Mouse (Mus musculus) liver, embryonic 16.5 days (tissue): ENCODE measurements around the gene Cep85l. TPM values are rescaled to one million over a fixed set of nuclear protein-coding genes. Genes with fewer than 3 reads are reported as not detected.

Experiments
- ATAC-seq: fragments of 200-750 bp; cut with Nextera tagmentation; 2 replicates; pipeline ENCODE4 v1.8.0; 2017; ENCODE audit warnings: low read depth, mild to moderate bottlenecking, moderate number of reproducible peaks, moderate library complexity
- H3K27ac ChIP-seq: fragments of 300-500 bp; sonication (generic); 2 replicates; pipeline ENCODE4 v1.5.1; 2014; ENCODE audit warnings: mild to moderate bottlenecking, low read length
- H3K27me3 ChIP-seq: fragments of 300-500 bp; sonication (generic); 2 replicates; pipeline ENCODE4 v1.6.1; 2014; ENCODE audit warnings: low read depth, low read length, mixed read lengths; ENCODE audit not compliant: control insufficient read depth, insufficient read depth
- H3K36me3 ChIP-seq: fragments of 300-500 bp; sonication (generic); 2 replicates; pipeline ENCODE4 v1.6.1; 2014; ENCODE audit warnings: mild to moderate bottlenecking; ENCODE audit not compliant: control insufficient read depth, insufficient read depth
- H3K4me1 ChIP-seq: fragments of 300-500 bp; sonication (generic); 2 replicates; pipeline ENCODE4 v1.6.1; 2014; ENCODE audit warnings: low read depth, low read length, mixed read lengths; ENCODE audit not compliant: control insufficient read depth
- H3K4me2 ChIP-seq: fragments of 300-500 bp; sonication (generic); 2 replicates; pipeline ENCODE4 v1.6.1; 2014; ENCODE audit warnings: low read depth, low read length, mixed read lengths
- H3K4me3 ChIP-seq: fragments of 300-500 bp; sonication (generic); 2 replicates; pipeline ENCODE4 v1.5.1; 2014; ENCODE audit warnings: low read depth, mild to moderate bottlenecking, low read length
- H3K9ac ChIP-seq: fragments of 300-500 bp; sonication (generic); 2 replicates; pipeline ENCODE4 v1.6.1; 2014; ENCODE audit warnings: low read depth, low read length
- H3K9me3 ChIP-seq: fragments of 300-500 bp; sonication (generic); replicated peaks from 2 replicates; pipeline ENCODE4 v1.6.1; 2016; ENCODE audit warnings: low read length; ENCODE audit not compliant: control insufficient read depth
- WGBS: fragments of 180-500 bp; shearing (Covaris S2); extraction: QIAGEN DNeasy Blood & Tissue Kit; methylation state at CpG from one replicate; pipeline ENCODE4 v1.1.7; 2014; ENCODE audit not compliant: insufficient replicate concordance; 5-methylcytosine and 5-hydroxymethylcytosine counted together
- polyA plus RNA-seq: library from polyadenylated mRNA; unstranded; fragments of >200 nt; fragmentation: Nextera tagmentation; extraction: Ambion mirVana; gene quantifications from 2 replicates; pipeline ENCODE4 v1.2.1, GENCODE M21; 2015

Cep85l gene
- polyA plus RNA-seq, 1 experiment from 2014 or later: 1.9 TPM

DNA sequence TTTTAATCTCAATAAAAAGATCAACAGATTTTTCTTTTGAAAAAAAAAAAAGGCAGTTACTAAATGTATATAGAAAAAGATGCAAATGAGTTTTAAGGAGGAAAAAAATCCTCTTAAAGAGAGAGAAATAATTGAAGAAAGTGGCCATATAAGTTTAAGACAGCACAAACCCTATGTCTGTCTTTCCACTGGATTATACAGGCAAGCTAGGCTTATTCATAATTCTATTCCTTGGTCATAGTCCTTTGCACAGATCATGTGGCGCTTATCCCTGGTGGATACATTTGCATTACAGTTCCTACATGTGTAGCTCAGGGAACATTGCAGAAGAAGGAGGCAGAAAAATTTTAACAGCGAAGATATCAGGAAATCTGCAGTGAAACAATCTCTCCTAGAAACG is 73.1 kb downstream of the Cep85l start:
- no peak overlapping the region for H3K4me3 ChIP-seq
- no peaks in the 10 kb centered on the region for H3K27me3 ChIP-seq
- H3K9ac ChIP-seq: no peak overlapping the region
- H3K4me2 ChIP-seq: no peak overlapping the region
- H3K36me3 ChIP-seq: no peaks in the 10 kb centered on the region
- no peak for ATAC-seq
- no peaks in the 10 kb centered on the region for H3K9me3 ChIP-seq
- 77% methylated on average over 3 of the region's 3 CpGs for WGBS
- H3K27ac ChIP-seq: no peak overlapping the region
- no peaks in the 10 kb centered on the region for H3K4me1 ChIP-seq

DNA sequence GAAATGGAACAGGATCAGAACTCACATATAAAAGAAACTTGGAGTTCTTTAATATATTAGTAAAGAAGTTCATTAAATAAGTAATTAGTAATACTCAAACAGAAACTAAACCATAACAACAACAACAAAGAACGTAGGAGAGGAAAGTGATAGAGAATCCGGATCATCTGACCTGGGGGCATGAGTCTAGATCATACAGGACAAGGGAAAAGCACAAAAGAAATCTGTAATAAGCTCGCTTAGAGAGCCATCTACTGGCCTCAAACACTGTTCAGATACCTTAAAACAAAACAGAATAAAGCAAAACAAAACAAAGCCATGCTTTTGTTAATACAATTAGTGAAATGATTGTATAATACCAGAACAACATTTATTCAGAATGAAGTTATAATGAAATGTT is 73.9 kb downstream of the Cep85l start:
- Histone ChIP-seq H3K4me1 (no peaks in the 10 kb centered on the region), H3K9ac (no peak overlapping the region), H3K27me3 (no peaks in the 10 kb centered on the region), H3K4me3 (no peak overlapping the region), H3K36me3 (no peaks in the 10 kb centered on the region), H3K27ac (no peak overlapping the region), H3K4me2 (no peak overlapping the region), H3K9me3 (no peaks in the 10 kb centered on the region)
- WGBS: 54% methylated on average over 3 of the region's 3 CpGs
- no peak for ATAC-seq

DNA sequence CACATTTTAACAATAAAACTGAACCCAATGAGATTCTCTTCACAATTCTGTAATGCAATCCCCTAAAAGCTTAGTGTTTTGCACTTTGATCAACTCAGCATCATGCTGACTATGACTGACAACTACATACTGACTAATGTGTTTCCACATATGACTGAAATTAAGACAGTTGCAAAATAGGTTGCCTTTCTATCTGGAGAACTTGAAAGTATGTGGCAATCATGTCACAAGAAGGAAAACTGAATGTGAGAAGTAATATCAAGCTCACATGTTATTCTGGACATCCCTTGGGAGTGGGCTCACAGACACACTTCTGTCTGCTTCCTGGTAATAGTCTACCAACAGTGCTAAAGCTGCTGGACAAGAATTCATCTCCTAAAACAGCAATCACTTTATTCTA is 94.6 kb downstream of the Cep85l start:
- H3K27ac ChIP-seq: no peak overlapping the region
- H3K9me3 ChIP-seq: no peaks in the 10 kb centered on the region
- no peaks in the 10 kb centered on the region for H3K4me1 ChIP-seq
- H3K27me3 ChIP-seq: no peaks in the 10 kb centered on the region
- ATAC-seq: no peak
- no peak overlapping the region for H3K4me2 ChIP-seq
- no peak overlapping the region for H3K9ac ChIP-seq
- H3K36me3 ChIP-seq: no peaks in the 10 kb centered on the region
- no peak overlapping the region for H3K4me3 ChIP-seq

DNA sequence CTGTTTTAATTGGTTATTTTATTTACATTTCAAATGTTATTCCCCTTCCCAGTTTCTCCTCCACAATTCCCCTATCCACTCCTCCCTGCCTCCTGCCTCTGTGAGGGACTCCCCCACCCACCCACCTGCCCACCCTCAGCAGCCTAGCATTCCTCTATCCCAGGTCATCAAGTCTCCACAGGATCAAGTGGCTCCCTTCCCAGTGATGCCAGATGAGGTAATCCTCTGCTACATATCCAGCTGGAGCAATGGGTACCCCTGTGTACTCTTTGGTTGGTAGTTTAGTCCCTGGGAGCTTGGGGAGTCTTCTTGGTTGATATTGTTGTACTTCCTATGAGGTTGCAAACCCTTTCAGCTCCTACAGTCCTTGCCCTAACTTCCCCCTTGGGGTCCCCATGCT is 107.5 kb downstream of the Cep85l start:
- no peak for ATAC-seq

DNA sequence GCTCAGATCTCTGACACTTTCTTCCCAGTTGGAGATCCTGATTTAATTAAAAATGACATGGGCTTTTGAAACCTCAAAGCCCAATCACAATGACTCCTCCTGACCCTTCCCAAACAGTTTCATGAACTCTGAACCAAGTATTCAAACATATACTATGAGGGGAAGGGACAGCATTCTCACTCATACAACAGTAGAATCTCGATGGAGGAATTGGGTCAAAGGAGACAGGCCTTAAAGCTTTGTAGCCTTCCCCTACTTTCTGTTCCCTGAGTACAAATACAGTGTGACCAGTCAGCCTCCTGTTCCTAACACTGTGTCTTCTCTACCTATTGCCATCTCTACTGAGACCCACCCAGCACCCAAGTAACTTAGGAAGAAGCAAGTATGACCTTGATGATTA is 117.7 kb downstream of the Cep85l start:
- H3K9ac ChIP-seq: no peak overlapping the region
- no peaks in the 10 kb centered on the region for H3K36me3 ChIP-seq
- no peak overlapping the region for H3K27ac ChIP-seq
- no peaks in the 10 kb centered on the region for H3K9me3 ChIP-seq
- H3K4me3 ChIP-seq: no peak overlapping the region
- no peaks in the 10 kb centered on the region for H3K4me1 ChIP-seq
- no peak overlapping the region for H3K4me2 ChIP-seq
- WGBS: 48% methylated on average over 1 of the region's 1 CpGs
- ATAC-seq: no peak
- no peaks in the 10 kb centered on the region for H3K27me3 ChIP-seq

More for the DNA sequence above, 107.5 kb downstream of the Cep85l start:
- H3K36me3 ChIP-seq: no peaks in the 10 kb centered on the region
- no peaks in the 10 kb centered on the region for H3K9me3 ChIP-seq
- H3K27ac ChIP-seq: no peak overlapping the region
- H3K4me1 ChIP-seq: no peaks in the 10 kb centered on the region
- no peak overlapping the region for H3K4me3 ChIP-seq
- no peak overlapping the region for H3K9ac ChIP-seq
- no peak overlapping the region for H3K4me2 ChIP-seq
- no peaks in the 10 kb centered on the region for H3K27me3 ChIP-seq

DNA sequence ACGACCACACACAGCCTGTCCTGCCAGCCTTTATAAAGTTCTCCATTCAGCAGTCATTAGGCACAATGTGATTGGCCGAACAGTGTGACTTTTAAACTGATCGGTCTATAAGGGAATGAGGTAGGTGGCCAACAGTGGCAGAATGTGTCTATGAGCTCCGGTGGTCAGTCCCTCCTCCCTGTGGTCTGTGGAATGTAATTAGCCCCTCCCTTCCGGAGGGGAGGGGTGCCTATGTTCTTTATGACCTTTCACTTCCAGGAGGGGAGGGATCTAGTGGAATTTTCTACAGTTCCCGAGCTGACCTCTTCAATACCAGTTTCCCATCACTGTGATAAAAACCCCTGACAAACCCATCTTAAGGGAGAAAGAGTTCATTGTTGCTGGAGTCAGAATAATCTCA is 144.4 kb downstream of the Cep85l start:
- H3K36me3 ChIP-seq: no peaks in the 10 kb centered on the region
- no peak for ATAC-seq
- H3K9me3 ChIP-seq: no peaks in the 10 kb centered on the region
- H3K27ac ChIP-seq: no peak overlapping the region
- 60% methylated on average over 6 of the region's 6 CpGs for WGBS
- no peak overlapping the region for H3K4me3 ChIP-seq
- H3K4me1 ChIP-seq: no peaks in the 10 kb centered on the region
- no peak overlapping the region for H3K4me2 ChIP-seq
- no peaks in the 10 kb centered on the region for H3K27me3 ChIP-seq
- no peak overlapping the region for H3K9ac ChIP-seq

DNA sequence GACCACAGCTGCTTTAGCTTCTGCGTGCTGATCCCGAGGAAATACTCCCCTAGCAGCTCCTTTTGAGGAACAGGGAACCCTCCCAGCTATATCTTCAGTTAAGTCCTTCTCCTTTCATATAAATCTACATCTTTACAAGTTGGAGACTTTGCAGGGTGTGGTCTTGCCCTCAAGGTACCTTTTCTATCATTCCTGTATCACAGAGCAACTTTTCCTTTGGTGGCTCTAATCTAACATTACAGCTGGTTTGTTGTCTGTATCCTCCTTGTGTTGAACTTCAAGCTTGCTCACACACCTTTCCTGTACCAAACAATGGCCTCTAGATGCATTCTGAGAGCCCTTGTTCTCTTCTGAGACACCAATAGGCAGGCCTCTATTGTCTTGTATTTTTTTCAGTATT is 145.1 kb downstream of the Cep85l start:
- H3K4me2 ChIP-seq: no peak overlapping the region
- no peaks in the 10 kb centered on the region for H3K4me1 ChIP-seq
- H3K4me3 ChIP-seq: no peak overlapping the region
- 68% methylated on average over 2 of the region's 2 CpGs for WGBS
- ATAC-seq: 0 out of 2 replicates have a peak, but pooled peaks have one; percentile 19
- no peak overlapping the region for H3K9ac ChIP-seq
- no peak overlapping the region for H3K27ac ChIP-seq
- H3K27me3 ChIP-seq: no peaks in the 10 kb centered on the region
- no peaks in the 10 kb centered on the region for H3K9me3 ChIP-seq
- no peaks in the 10 kb centered on the region for H3K36me3 ChIP-seq

DNA sequence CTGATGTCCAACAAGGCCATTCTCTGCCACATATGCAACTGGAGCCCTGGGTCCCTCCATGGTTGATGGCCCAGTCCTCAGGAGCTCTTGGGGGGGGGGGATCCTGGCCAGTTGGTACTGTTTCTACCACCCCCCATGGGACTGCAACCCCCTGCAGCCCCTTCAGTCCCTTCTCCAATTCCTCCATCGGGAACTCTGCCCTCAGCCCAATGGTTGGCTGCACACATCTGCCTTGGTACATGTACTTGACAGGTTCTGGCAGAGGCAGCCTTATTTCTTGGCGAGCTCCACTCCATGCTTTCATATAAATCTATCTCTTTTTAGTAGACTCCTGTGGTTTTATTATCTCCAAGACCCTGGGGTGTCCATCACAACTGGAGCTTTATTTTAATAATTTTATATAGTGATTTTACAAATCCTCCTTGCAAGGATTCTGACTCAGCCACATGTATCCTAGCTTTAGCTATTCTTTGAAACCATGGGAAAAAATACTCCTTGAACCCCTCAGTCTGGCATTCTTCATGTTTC is 145.6 kb downstream of the Cep85l start:
- Histone ChIP-seq H3K9me3 (no peaks in the 10 kb centered on the region), H3K9ac (no peak overlapping the region), H3K36me3 (no peaks in the 10 kb centered on the region), H3K4me2 (no peak overlapping the region), H3K4me1 (no peaks in the 10 kb centered on the region), H3K27ac (no peak overlapping the region), H3K4me3 (no peak overlapping the region), H3K27me3 (no peaks in the 10 kb centered on the region)
- 49% methylated on average over 2 of the region's 2 CpGs for WGBS
- ATAC-seq: no peak

DNA sequence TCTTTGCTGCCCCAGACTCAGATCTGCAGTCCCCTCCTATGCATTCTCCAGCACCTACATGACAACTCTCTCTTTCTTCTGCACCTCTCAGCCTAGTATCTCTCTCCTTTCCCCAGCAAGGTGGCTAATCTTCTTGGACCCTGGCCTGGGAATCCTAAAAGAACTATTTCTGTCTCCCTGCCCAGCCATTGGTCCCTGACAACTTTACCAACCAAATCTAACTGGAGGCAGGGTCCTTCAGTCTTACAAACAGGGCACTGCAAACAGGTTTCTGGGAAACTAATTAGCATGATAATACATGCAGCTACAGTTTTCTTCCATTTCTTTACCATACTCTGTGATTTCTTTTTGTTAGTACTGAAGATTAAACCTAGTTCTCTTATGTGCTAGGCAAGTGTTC is 148.9 kb downstream of the Cep85l start:
- H3K4me1 ChIP-seq: no peaks in the 10 kb centered on the region; the same call in 1 of the 2 replicates
- no peaks in the 10 kb centered on the region for H3K27me3 ChIP-seq
- H3K9ac ChIP-seq: no peak overlapping the region
- ATAC-seq: no peak
- no peaks in the 10 kb centered on the region for H3K9me3 ChIP-seq
- no peak overlapping the region for H3K4me2 ChIP-seq
- H3K36me3 ChIP-seq: no peaks in the 10 kb centered on the region
- no peak overlapping the region for H3K27ac ChIP-seq
- H3K4me3 ChIP-seq: no peak overlapping the region

DNA sequence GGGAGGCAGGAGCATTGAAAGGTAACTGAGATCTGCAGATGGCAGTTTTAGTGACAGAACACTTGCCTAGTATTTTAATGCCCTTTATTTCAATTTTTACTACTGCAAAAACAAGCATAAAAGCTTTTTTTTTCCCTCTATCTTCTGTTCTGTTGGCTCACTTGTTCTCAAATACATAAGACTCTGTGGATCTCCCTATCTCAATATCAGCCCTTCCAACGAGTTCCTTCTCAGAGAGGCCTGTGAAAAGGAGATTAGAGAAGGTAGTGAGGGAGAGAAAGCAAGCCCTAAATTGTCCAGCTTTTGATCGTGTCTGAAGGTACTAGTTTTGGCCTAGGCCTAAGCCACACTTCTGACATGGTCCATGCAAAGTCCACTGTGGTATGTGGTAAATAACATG is 150.6 kb downstream of the Cep85l start:
- Histone ChIP-seq H3K27ac (peak overlapping the region; percentile 25; the same call in 1 of the 2 replicates), H3K4me3 (no peak overlapping the region), H3K9me3 (no peaks in the 10 kb centered on the region), H3K9ac (no peak overlapping the region), H3K36me3 (no peaks in the 10 kb centered on the region), H3K27me3 (no peaks in the 10 kb centered on the region), H3K4me2 (no peak overlapping the region), H3K4me1 (no peaks in the 10 kb centered on the region; the same call in 1 of the 2 replicates)
- peak; percentile 87 for ATAC-seq
- WGBS: 32% methylated on average over 2 of the region's 2 CpGs
